Mouse (Mus musculus) hindlimb bud, embryonic 11.5 days (tissue): ENCODE data around the gene Calcoco2.

ENCODE experiments used
- DNase-seq: peaks from one replicate; pipeline ENCODE4 v3.0.0-alpha.2; 2012; ENCODE audit warnings: low read depth, low spot score; ENCODE audit errors: extremely low spot score

Calcoco2 gene

GRCm38 (mm10) chr11:96082682-96083081 is 29.1 kb downstream of the Calcoco2 start:
- DNase-seq, result no peak

- DNase-seq, result no peak
Observed at GRCm38 (mm10) chr11:96080736-96081135, 31.0 kb downstream of the Calcoco2 start.

- no peak for DNase-seq
Observed at GRCm38 (mm10) chr11:96076221-96077105, 35.3 kb downstream of the Calcoco2 start.

- DNase-seq, result peak; percentile 100
Observed at GRCm38 (mm10) chr11:96075509-96076220, 36.1 kb downstream of the Calcoco2 start, which contains the start of gene Atp5g1. Gene Atp5g1, minus strand, starts transcription at chr11:96075670.

GRCm38 (mm10) chr11:96075177-96075508 is 36.6 kb downstream of the Calcoco2 start:
- DNase-seq, result no peak

- no peak for DNase-seq
Observed at GRCm38 (mm10) chr11:96074351-96075176, 37.2 kb downstream of the Calcoco2 start.

GRCm38 (mm10) chr11:96073295-96073993 is 38.3 kb downstream of the Calcoco2 start:
- DNase-seq, result no peak

GRCm38 (mm10) chr11:96071013-96071412 is 40.8 kb downstream of the Calcoco2 start:
- DNase-seq, result no peak

- DNase-seq, result no peak
Observed at GRCm38 (mm10) chr11:96070353-96070752, 41.4 kb downstream of the Calcoco2 start.

- no peak for DNase-seq
Observed at GRCm38 (mm10) chr11:96068231-96068630, 43.5 kb downstream of the Calcoco2 start.

GRCm38 (mm10) chr11:96065215-96065911 is 46.4 kb downstream of the Calcoco2 start, which contains the start of gene Ube2z:
Gene Ube2z, minus strand, starts transcription at chr11:96065388.
- peak; percentile 62 for DNase-seq

- no peak for DNase-seq
Observed at GRCm38 (mm10) chr11:96064521-96065214, 47.1 kb downstream of the Calcoco2 start.

GRCm38 (mm10) chr11:96058309-96058708 is 53.5 kb downstream of the Calcoco2 start:
- DNase-seq, result no peak

- no peak for DNase-seq
Observed at GRCm38 (mm10) chr11:96050854-96051253, 60.9 kb downstream of the Calcoco2 start.

GRCm38 (mm10) chr11:96049939-96050338 is 61.8 kb downstream of the Calcoco2 start:
- no peak for DNase-seq
